Mouse (Mus musculus) mesoderm, embryonic 11.5 days (tissue): ENCODE results near the gene Cbfa2t3.
A peak's percentile ranks its signal among the peaks of the same experiment; 100 is the strongest.

ENCODE experiments used
- DNase-seq: peaks from one replicate; pipeline ENCODE4 v3.0.0-alpha.2; 2012; ENCODE audit warnings: low read depth, low spot score

Cbfa2t3 gene

DNA sequence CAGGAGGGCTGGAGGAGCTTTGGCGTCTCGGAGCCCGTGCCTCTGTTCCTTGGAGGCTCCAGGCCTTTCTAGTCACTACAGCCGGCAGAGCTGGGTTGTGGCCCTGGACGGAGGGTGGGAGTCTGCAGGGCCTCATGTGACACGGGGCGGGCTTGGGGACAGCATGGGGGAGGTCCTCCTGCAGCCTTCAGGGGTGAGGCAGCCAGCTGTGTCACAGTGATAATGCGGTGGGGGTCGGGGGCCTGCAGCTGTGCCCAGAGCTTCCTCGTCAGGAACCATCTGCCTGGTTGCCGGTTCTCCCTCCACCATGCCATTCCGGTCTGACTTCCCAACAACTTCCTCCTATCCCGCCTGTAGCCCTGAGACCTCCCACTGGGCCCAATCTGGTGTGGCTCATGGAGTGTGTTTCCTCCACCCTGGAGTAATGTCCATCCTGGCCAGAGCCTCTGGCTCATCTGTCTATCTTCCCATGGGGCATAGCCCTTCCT is at the start of gene Cbfa2t3:
Gene Cbfa2t3, minus strand, starts transcription at position 105 of the 488 bp plus-strand sequence.
- no peak for DNase-seq

DNA sequence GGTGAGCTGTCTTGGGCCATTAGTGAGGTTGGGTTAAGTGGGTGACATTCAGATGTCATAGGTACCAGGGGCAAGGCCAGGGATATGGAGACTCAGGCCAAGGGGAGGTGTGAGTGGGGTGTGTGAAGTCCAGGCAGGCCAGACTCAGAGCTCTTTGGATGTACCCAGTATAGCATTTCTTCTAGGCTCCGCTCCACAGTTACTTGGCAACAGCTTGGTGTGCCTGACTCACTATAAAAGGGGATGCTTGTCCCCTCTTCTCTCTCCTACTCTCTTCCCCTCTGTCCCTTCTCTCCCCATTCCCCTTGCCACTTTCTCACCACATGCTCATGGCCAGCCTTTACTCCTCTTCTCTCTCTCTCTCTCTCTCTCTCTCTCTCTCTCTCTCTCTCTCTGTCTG is 48.9 kb upstream of the Cbfa2t3 start:
- no peak for DNase-seq

- no peak for DNase-seq
Measured at GRCm38 (mm10) chr8:122746439-122746838, 47.5 kb upstream of the Cbfa2t3 start.

GRCm38 (mm10) chr8:122745750-122746275 is 46.9 kb upstream of the Cbfa2t3 start:
- DNase-seq, result peak; percentile 54

GRCm38 (mm10) chr8:122745022-122745749 is 46.3 kb upstream of the Cbfa2t3 start:
- peak; percentile 30 for DNase-seq

DNA sequence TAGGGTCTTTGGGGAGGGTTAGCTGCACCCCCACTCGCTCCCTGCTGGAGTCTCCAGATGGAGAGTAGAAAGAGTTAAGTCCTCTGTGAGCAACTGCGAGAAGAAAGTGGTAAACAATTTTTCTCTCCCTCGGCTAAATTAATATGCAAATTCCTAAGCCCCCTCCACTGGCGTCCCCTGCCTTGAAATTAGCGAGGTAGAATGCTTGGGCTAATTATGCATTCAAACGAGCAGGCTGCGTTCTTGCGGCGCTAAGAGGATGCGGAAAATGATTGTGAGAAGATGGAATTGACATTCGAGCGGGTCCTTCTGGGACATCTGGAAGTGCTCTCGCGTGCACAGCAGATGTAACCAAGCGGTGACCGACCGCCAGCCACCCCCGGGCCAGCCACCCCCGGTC is 43.6 kb upstream of the Cbfa2t3 start:
- no peak for DNase-seq

DNA sequence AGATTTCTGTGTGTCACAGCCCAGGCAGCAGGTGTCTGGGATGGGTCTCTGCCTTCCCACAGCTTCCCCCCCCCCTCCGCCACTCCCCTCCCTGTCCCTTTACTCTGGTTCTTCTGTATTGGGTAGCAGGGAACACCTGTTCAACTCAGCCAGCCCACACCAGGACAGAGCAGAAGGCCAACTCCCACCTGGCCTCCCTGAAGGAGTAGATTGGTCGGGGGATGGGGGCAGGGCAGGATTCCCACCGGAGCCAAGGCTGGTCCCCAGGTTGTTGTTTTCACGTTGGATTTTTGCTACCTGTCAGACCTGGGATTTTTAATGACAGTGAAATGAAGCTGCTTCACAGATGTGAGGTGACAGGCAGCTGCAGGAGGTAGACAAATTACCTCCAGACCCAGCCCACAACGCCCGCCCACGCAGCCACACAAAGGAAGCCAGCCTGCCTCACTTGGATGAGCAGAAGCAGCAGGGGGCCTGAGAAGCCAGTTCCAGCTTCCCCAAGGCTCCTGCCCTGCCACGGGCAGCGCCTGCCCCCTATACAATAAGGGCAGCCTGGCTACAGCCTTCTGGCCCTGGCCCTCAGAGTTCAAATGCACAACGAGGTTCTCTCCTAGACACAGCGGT is 40.3 kb upstream of the Cbfa2t3 start:
- DNase-seq, result peak; percentile 48

- no peak for DNase-seq
Measured at GRCm38 (mm10) chr8:122737886-122738285, 39.0 kb upstream of the Cbfa2t3 start.

GRCm38 (mm10) chr8:122737071-122737470 is 38.2 kb upstream of the Cbfa2t3 start:
- DNase-seq, result peak; percentile 53

- DNase-seq, result no peak
Measured at GRCm38 (mm10) chr8:122736623-122737022, 37.7 kb upstream of the Cbfa2t3 start.

DNA sequence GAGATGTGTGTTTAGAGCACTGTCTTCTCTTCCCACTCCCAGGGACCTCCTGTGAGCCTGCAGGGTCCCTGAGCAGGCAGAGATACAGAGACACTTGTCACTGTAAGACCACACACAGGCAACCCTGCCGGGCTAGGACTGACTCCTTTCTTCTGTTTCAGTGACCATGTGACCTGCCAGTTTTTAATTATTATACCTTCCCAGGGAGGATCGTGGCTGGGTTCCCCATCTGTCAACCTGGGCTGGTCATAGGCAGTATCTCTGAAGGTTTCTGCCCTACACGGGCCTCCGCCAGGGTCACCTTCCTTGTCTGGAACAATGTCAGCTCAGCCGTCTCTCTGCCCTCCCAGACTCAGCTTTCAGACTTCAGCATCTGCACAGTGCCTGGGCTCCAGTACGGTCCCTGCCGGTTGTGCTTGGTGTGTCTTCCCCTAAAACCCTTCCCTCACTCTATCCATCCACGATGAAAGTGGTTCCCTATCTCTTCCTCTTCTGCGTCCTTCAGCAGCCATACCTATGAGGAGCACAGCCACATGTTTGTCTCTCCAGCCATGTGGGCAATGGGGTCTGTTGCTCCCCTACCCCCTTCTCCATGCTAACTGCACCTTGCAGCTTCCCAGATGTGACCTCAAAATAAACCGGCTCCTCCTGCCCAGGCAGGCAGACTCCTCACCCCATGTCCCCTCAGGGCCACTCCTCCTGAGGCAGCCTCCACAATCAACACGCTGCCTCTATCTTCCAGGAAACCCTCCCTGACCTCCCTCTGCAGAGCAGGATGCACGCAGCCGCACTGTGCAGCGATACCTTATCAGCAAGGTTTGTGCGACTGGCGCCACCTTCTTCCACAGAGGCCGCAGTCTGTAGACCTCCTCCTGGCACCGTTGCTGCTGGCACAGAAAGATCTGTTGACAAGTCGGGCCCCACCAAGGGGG is 36.9 kb upstream of the Cbfa2t3 start:
- DNase-seq, result no peak

GRCm38 (mm10) chr8:122735110-122735509 is 36.2 kb upstream of the Cbfa2t3 start:
- DNase-seq, result no peak

DNA sequence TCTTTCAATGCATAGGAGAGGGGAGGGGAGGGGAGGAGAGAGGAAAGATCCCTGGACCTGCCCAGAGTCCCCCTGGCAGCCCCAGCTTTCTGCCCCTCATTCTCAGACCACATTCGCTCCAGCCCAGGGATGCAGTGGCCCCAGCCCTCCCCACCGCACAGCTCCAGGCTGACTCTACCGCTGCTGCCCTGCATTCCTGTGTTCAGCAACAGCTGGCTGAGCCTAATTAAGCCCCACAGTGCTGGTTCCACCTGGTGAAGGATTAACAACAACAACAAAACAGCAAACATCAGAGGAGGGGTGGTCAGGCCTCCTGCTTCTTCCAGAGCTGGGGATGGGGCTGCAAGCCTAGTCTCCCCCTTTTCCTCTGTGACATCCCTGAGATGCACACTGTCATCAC is 29.7 kb upstream of the Cbfa2t3 start:
- no peak for DNase-seq

DNA sequence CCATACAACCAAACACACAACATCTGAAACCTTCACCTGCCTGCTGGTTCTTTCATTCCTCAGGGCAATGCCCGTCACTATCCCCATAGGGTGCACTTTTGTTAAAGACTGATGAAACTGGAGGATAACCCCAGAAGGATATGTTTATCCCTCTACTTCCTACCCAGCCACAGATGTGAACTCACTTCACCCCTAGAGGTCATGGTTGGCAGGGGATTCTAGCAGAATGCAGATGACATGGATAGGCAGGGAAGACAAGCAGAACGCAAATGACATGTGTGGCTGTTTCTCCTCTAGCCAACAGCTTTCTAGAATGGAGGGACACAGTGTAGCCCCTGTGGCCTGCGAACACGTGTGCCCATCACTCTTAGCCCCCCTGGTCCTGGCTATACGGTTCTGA is 28.5 kb upstream of the Cbfa2t3 start:
- DNase-seq, result no peak

- DNase-seq, result no peak
Measured at GRCm38 (mm10) chr8:122726789-122727188, 27.9 kb upstream of the Cbfa2t3 start.

DNA sequence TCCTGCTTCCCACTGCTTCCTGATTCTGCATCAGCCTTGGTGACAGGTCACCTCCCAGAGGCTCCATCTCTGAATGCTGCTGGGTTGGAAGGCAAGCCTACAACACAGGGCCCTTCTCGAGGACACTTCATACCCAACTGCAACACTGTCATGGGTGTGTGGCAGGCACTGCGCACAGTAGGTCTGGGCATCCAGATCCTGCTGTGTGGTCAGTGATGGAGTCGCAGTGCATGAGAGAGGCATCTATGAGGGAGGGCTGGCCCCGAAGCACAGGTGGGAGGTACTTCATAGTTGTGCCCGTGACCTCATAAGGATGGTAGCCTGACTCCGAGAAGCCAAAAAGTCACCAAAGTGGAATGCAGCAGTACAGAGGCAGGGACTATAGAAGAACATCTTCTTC is 26.3 kb upstream of the Cbfa2t3 start:
- no peak for DNase-seq

- DNase-seq, result no peak
Measured at GRCm38 (mm10) chr8:122720811-122721640, 22.1 kb upstream of the Cbfa2t3 start.

DNA sequence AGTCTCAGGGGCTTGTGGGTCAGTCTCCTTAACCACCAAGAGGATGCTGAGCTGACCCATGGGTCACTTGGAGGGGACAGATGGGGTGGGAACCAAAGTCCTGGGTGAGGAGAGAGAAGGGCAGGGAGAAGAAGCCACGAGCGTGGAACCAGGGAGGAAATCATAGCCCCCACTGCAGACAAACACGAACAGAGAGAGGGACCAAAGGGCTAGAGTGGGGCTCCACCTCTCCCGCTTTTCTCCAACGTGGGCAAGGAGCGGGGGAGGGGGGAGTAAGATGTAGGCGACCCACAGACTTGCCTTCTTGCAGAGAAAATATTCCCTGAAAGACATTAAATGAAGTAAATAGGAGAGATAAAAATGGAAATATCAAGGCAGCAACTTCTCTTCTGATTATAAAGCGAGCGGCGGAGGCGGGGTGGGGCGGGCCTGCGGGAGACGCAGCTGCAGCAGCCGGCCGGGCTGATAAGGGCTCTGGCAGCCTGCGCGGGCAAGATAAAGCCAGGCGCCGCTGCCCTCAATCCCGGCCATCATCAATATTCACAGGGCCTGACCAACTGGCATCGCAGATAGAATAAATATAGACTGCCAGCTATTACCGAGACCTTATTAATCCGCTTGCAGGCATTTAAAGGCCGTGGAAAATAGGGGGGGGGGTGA is 21.3 kb upstream of the Cbfa2t3 start:
- DNase-seq, result no peak

DNA sequence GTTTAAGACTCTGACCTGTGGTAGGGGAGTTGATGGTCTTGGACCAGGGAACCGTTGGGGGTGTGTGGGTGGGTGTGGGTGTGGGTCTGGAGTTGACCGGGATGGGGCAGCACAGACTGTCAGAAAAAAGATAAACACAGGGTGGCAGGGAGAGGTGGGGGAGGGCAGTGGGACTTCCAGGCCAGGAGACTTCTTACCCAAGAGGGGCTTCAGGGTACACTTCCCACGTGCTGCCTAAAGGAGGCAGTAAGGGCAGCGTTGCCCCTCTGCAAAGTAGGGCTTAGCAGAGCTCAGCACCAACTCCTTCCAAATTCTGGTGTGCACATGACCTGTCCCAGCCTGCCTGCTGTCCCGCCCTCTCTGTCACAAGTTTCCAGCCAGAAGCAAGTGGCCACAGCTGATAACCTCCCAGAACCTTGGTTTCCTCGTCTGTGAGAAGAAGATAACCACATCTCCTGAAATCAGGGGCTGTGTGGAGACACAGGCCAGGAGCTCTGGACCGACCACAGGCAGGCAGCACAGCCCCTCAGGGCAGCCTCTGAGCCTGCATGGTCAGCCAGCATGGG is 20.7 kb upstream of the Cbfa2t3 start:
- no peak for DNase-seq
